Mouse (Mus musculus): ENCODE measurements around the gene Zic2.
"Not testable (repeated sequence)": the region's sequence is repeated elsewhere in the genome, so short reads cannot be mapped to it uniquely, and the experiment has no call there.

The Zic2 gene

GRCm38 (mm10) chr14:122474891-122475556 lies at the start of gene Zic2:
TSS of gene Zic2 (plus strand) at chr14:122475435.
- DNase-seq (ENCODE audit: low spot score in 2 of 2) = no peak

DNA sequence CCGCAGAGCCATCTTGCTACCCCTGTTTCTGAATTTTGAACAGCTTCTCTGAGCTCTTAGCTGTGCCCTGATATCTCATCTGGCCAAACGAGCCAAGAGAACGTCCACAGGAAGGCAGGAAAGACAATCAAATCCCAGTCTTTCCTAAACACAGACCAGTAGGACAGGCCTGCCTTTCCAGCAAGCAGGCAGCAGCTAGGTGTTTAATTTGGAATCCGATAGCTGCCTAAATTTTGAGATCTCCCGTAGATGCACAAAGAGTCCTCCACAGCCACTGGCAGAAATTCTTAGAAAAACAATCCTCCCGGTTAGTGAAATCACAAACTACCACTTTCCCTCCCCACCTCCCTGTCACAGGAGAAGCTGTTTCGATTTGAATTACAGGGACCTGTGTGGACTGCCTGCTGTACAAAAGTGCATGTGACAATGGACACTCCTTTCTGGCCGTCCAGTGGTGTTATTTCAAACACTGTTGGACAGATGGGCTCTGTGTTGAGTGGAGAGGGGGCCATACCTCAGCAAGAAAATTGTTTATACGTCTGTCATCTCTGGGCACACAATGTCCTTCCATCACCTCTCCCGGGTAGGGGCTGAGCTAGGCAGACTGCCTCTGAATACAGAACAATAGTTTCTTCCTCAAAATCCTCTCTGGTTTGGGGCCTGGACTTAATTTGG lies 48.6 kb upstream of the Zic2 start:
- no peak for DNase-seq (ENCODE audit: low spot score in 2 of 2)

- DNase-seq (ENCODE audit: low spot score in 2 of 2) = no peak
Observed at GRCm38 (mm10) chr14:122427204-122427560, 48.1 kb upstream of the Zic2 start.

- no peak for DNase-seq (ENCODE audit: low spot score in 2 of 2)
Observed at GRCm38 (mm10) chr14:122427654-122428053, 47.6 kb upstream of the Zic2 start.

DNA sequence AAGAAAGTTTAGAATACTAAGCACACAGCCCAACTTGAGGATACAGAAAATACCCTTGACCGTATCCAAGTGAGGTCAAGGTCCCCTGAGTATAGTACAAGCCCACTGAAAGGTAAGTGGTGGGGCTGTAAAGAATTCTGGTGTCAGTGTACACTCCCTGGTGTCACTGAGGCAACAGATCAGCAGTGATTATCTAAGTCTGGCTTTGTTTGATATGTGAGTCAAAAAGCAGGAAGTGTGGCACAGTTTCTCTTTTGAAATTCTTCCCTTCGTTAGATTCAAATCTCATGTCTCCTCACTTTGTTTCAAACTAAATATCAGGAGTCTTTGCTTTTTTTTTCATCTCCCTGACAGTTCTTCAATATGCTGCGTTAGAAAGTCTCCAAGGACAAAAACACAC lies 42.7 kb upstream of the Zic2 start:
- no peak for DNase-seq (ENCODE audit: low spot score in 2 of 2)

DNA sequence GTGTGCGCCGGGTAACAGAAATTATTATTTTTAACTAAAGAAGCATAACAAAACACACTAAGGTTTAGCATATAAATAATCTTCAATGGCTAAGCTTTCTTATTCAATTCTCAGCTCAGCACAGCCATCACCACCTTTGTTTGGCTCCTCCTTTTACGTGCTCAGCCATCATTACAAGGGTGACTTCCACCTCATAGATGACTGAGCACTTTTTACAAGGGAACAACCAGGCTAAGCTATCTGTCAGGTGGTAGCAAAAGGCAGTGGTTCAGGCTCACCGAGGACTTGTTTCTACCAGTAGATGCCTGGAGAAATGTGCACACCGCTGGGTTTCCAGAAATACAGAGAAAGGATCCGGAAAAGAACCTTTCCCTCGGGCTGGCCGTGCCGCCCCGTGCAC lies 41.2 kb upstream of the Zic2 start:
- no peak for DNase-seq (ENCODE audit: low spot score in 2 of 2)

DNA sequence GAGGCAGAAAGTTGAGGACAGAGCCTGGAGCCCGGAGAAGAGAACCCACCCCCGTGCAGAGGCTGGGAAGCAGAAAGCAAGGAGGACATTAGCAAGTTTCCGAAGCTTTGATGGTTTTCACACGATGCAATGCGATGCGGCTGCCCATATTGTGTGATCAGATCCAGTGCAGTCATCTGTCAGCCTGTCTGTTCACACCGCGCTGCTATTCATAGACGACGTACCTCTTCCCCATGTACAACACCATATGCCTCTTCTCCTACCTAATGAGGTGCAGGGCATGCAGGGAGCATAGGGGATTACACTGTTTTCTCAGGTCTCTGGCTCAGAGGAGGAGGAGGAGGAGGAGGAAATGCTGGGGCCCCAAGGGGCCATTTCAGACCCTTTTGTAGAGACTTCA lies 38.4 kb upstream of the Zic2 start:
- no peak for DNase-seq (ENCODE audit: low spot score in 2 of 2)

GRCm38 (mm10) chr14:122449601-122450495 lies 25.4 kb upstream of the Zic2 start:
- DNase-seq (ENCODE audit: low spot score in 2 of 2) = no peak

- DNase-seq (ENCODE audit: low spot score in 2 of 2) = no peak
Observed at GRCm38 (mm10) chr14:122450496-122451382, 24.5 kb upstream of the Zic2 start, which contains the start of gene Gm5089. TSS of gene Gm5089 (minus strand) at chr14:122451115.

- no peak for DNase-seq (ENCODE audit: low spot score in 2 of 2)
Observed at GRCm38 (mm10) chr14:122451551-122452145, 23.6 kb upstream of the Zic2 start.

DNA sequence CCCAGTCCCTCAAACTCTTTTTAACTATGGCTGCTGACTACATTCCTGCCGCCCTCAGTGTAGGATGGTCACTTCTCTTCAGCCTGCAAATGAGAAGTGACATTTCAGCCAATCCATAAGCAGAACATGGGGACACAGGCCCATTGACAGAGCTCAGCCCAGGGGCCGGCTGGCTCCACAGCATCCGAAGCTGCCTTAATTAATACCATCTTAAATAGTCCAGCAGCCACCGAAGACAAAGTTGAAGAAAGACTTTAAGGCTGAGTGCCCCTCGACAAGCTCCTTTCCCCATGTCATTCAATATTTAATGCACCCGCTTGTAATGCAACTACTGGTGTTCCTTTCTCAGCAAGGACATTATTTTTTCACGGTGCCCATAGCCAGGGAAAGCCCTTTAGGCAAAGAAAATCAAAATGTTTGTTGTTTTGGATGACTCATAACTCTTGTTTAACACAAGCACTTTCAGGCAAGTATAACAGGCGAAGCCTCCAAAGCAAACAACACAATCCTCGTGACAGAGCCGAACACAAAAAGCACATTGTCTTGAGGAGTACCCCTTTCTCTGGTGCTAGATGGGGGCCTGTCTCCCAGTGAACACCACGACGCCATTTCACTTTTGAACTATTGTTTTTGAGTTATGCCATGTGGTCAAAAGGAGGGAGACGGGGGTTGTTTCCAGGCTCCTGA lies 22.4 kb upstream of the Zic2 start:
- DNase-seq (ENCODE audit: low spot score in 2 of 2) = no peak

- no peak for DNase-seq (ENCODE audit: low spot score in 2 of 2)
Observed at GRCm38 (mm10) chr14:122453388-122453995, 21.7 kb upstream of the Zic2 start.

DNA sequence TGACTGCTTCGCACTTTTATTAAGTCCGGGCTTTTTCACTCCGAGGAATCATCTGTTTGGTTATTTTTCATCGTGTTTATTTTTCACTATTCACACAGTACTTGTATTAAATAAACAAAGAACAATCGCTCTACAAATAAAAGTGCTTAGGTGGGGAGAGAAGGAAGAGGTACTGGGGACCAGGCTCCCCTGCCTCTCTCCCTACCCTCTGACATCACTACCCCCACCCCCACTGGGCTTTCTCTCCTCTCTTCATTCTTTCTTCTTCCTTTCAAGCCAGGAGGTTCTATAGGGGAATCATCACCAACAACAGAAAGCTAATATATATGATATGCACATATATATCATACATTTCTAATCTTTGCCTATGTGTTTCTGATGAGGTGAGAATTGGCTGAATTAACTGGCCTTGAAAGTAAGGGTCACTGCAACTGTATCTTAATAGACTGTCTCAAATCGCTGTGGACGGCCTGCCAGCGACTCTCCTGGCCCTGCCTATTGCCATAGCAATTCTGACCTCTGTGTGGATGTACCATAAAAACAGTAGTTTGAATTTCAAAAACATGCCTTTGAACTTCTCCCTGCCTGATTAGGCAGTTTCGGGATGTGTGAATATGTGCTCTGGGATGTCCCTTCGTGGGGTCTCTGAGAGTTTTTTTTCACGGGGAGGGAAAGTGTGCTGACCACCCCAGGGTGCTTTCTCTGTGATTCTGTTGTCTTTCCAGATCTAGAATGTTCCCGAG lies 21.1 kb upstream of the Zic2 start:
- DNase-seq (ENCODE audit: low spot score in 2 of 2) = no peak

DNA sequence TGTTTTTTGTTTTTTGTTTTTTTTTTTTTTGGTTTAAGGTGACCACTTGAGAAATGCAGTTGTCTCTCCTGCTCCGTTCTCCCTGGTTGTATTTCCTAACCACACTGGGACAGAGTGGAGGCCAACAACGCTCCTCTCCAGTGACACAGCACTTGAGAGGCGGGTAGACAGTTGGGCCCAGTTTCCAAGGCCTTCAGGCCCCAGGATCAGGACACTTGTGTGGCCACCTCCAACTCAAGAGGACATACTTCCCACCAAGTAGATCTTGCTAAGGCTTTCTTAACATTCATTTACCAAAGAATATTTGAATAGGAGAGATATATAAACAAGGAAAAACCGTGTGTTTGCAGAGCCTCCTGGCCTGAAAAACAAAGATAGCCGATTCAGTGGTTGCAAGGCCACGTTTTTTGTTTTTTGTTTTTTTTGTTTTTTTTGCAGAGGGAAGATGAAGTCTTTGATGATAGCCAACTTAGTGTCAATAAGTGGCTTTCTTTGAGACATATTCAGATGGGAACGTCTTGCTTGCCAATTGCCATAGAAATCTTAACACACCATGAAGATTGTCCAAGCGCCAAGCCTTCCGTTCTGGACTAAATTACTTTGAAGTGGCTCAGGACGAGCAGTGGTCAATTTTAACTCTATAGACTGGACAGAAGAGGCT lies 20.2 kb upstream of the Zic2 start:
- no peak for DNase-seq (ENCODE audit: low spot score in 2 of 2)

GRCm38 (mm10) chr14:122455562-122455958 lies 19.7 kb upstream of the Zic2 start:
- DNase-seq (ENCODE audit: low spot score in 2 of 2) = no peak

DNA sequence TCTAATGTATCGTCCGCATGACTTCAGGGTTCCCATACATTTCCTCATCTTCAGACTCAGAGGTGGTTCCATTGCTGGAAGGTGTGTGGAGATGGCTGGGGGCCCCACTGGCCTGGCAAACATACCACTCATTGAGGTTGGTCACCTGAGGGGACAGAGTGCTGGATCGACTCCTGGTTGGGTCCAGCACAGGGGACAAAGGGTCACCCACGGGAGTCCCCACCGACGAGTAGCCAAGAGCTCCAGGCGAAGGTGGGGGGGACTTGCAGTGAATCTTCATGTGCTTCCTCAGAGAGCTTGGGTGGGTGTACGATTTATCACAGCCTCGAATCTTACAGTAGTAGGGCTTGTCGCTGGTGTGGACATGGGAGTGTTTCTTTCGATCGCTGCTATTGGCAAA lies 15.9 kb upstream of the Zic2 start:
- not testable (repeated sequence) for DNase-seq (ENCODE audit: low spot score in 2 of 2)

GRCm38 (mm10) chr14:122459776-122460175 lies 15.5 kb upstream of the Zic2 start:
- no peak for DNase-seq (ENCODE audit: low spot score in 2 of 2)

DNA sequence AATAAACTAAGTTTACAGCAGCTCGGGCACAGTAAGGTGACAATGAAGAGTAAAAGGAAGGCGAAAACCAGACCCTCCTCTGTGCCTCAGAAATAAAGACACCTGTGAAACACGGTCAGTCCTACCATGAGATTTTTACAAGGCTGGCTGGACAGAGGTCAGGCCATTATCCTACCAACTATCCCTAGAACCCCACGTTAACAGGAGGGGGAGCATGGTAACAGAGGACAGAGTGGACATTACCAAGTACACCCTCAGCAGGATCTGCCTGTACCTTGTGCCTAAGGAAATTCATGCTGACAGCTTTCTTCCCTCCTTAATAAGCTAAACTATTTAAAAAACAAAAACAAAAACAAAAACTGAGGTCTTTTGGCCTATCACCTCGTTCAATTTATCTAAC lies 15.0 kb upstream of the Zic2 start:
- no peak for DNase-seq (ENCODE audit: low spot score in 2 of 2)

GRCm38 (mm10) chr14:122461500-122461899 lies 13.7 kb upstream of the Zic2 start:
- no peak for DNase-seq (ENCODE audit: low spot score in 2 of 2)

All from spleen, postnatal 4 days (tissue).